Mouse (Mus musculus): ENCODE measurements around the gene Dynlt3.
A peak's percentile ranks its signal among the peaks of the same experiment; 100 is the strongest.
"Not testable (repeated sequence)": the region's sequence is repeated elsewhere in the genome, so short reads cannot be mapped to it uniquely, and the experiment has no call there.

The Dynlt3 gene

GRCm38 (mm10) chrX:9662391-9663111 lies at the start of gene Dynlt3:
Gene Dynlt3, minus strand, starts transcription at chrX:9663003.
- DNase-seq (ENCODE audit: low read depth, low spot score): peak; percentile 61

GRCm38 (mm10) chrX:9699815-9700214 lies 37.0 kb upstream of the Dynlt3 start:
- DNase-seq (ENCODE audit: low read depth, low spot score): no peak

- DNase-seq (ENCODE audit: low read depth, low spot score): no peak
These were observed 33.2 kb upstream of the Dynlt3 start for GRCm38 (mm10) chrX:9695997-9696396.

GRCm38 (mm10) chrX:9672040-9672439 lies 9.2 kb upstream of the Dynlt3 start:
- DNase-seq (ENCODE audit: low read depth, low spot score): no peak

GRCm38 (mm10) chrX:9671418-9671817 lies 8.6 kb upstream of the Dynlt3 start:
- no peak for DNase-seq (ENCODE audit: low read depth, low spot score)

- no peak for DNase-seq (ENCODE audit: low read depth, low spot score)
These were observed 10.0 kb downstream of the Dynlt3 start for GRCm38 (mm10) chrX:9652806-9653205.

GRCm38 (mm10) chrX:9640594-9640993 lies 22.2 kb downstream of the Dynlt3 start:
- DNase-seq (ENCODE audit: low read depth, low spot score): not testable (repeated sequence)

GRCm38 (mm10) chrX:9640126-9640525 lies 22.7 kb downstream of the Dynlt3 start:
- DNase-seq (ENCODE audit: low read depth, low spot score): not testable (repeated sequence)
